Mouse (Mus musculus) lung, adult 2 months (tissue): ENCODE results near the gene Gm4744.

ENCODE experiments used
- CTCF ChIP-seq: fragments of 200-500 bp; IDR thresholded peaks from 2 replicates; pipeline ENCODE4 v1.5.1; 2011; ENCODE audit warnings: mild to moderate bottlenecking, low read length, control low read depth; ENCODE audit not compliant: insufficient read depth
- POLR2A ChIP-seq: fragments of 200-500 bp; IDR thresholded peaks from 2 replicates; pipeline ENCODE4 v1.6.1; 2011; ENCODE audit warnings: low read depth, mild to moderate bottlenecking, control low read depth, low read length, borderline replicate concordance; ENCODE audit errors: extremely low read depth

- no peak for TF ChIP-seq POLR2A
- TF ChIP-seq CTCF, result no peak
These were observed 2.0 kb upstream of the Gm4744 start for GRCm38 (mm10) chr6:40953716-40954115.
